8 mouse cellular contexts compared by ENCODE assay signal in genomic region chr11:5063561-5064281, GRCm38 (mm10). TPM values are rescaled to one million over a fixed set of nuclear protein-coding genes. Genes with fewer than 3 reads are reported as not detected.
DNase-seq lines count a peak whose midpoint lies in the region; ATAC-seq and TF ChIP-seq lines count a peak whose summit lies in the region.

No protein-coding gene starts in this region.

- H3K4me2 ChIP-seq in intestine, embryonic 16.5 days (ENCODE audit: low read depth, low read length) = peak overlapping the region; percentile 81
- peak overlapping the region; percentile 79 for H3K4me2 ChIP-seq in midbrain, embryonic 16.5 days (ENCODE audit: low read length)

- H3K4me1 ChIP-seq in ES-Bruce4 (ENCODE audit: control insufficient read depth, insufficient read depth, low read length) = peaks cover 4% of the 10 kb centered on the region
- peaks cover 63% of the 10 kb centered on the region for H3K4me1 ChIP-seq in forebrain, embryonic 10.5 days
- peaks cover 43% of the 10 kb centered on the region for H3K4me1 ChIP-seq in intestine, embryonic 16.5 days (ENCODE audit: control insufficient read depth, insufficient read depth, low read length)
- peaks cover 33% of the 10 kb centered on the region for H3K4me1 ChIP-seq in midbrain, embryonic 16.5 days (ENCODE audit: control insufficient read depth, insufficient read depth, low read length)

- no peak for TF ChIP-seq CTCF in ES-Bruce4 (IDR thresholded peaks at IDR 0.05; ENCODE audit: low read depth, low read length)

- peak; percentile 22 for DNase-seq in kidney, adult 11 months
- DNase-seq in kidney, postnatal 14 days = no peak
- DNase-seq in forebrain, embryonic 10.5 days (ENCODE audit: extremely low spot score, low spot score) = peak; percentile 33
- no peak for DNase-seq in spleen, adult 18-20 months
- DNase-seq in right cerebral cortex, postnatal 4 days = no peak

- H3K9ac ChIP-seq in ES-Bruce4 (ENCODE audit: low read depth, poor library complexity, severe bottlenecking) = peak overlapping the region; percentile 85
- peak overlapping the region; percentile 85 for H3K9ac ChIP-seq in intestine, embryonic 16.5 days (ENCODE audit: low read depth, low read length)
- peak overlapping the region; percentile 36; the same call in 1 of the 2 replicates for H3K9ac ChIP-seq in midbrain, embryonic 16.5 days (ENCODE audit: low read depth, low read length)

- H3K4me3 ChIP-seq in ES-Bruce4 (ENCODE audit: low read depth, low read length) = peak overlapping the region; percentile 78
- peak overlapping the region; percentile 75 for H3K4me3 ChIP-seq in forebrain, embryonic 10.5 days
- peak overlapping the region; percentile 67 for H3K4me3 ChIP-seq in intestine, embryonic 16.5 days (ENCODE audit: low read length)
- H3K4me3 ChIP-seq in midbrain, embryonic 16.5 days (ENCODE audit: low read depth, low read length) = peak overlapping the region; percentile 70

- no peak for ATAC-seq in intestine, embryonic 16.5 days
- peak; percentile 1; the same call in 1 of the 2 replicates for ATAC-seq in midbrain, embryonic 16.5 days

- TF ChIP-seq POLR2A in ES-Bruce4 (IDR thresholded peaks at IDR 0.05; ENCODE audit: insufficient read depth, low read length) = no peak

- H3K36me3 ChIP-seq in ES-Bruce4 (ENCODE audit: control insufficient read depth, insufficient read depth, low read length, poor library complexity, severe bottlenecking) = peaks cover 4% of the 10 kb centered on the region; the same call in 1 of the 2 replicates
- peaks cover 27% of the 10 kb centered on the region for H3K36me3 ChIP-seq in forebrain, embryonic 10.5 days (replicated peaks)
- no peaks in the 10 kb centered on the region for H3K36me3 ChIP-seq in intestine, embryonic 16.5 days (ENCODE audit: control insufficient read depth, insufficient read depth, low read length)
- H3K36me3 ChIP-seq in midbrain, embryonic 16.5 days (ENCODE audit: control insufficient read depth, insufficient read depth, low read length) = peaks cover 11% of the 10 kb centered on the region

- no peak overlapping the region for H3K27ac ChIP-seq in ES-Bruce4 (ENCODE audit: insufficient read depth, low read length)
- no peak overlapping the region for H3K27ac ChIP-seq in forebrain, embryonic 10.5 days
- no peak overlapping the region for H3K27ac ChIP-seq in intestine, embryonic 16.5 days (ENCODE audit: low read length)
- H3K27ac ChIP-seq in midbrain, embryonic 16.5 days (ENCODE audit: low read length) = no peak overlapping the region

- no peaks in the 10 kb centered on the region for H3K9me3 ChIP-seq in ES-Bruce4 (replicated peaks; ENCODE audit: control insufficient read depth, insufficient read depth, low read length, poor library complexity, severe bottlenecking)
- H3K9me3 ChIP-seq in forebrain, embryonic 10.5 days = no peaks in the 10 kb centered on the region
- H3K9me3 ChIP-seq in intestine, embryonic 16.5 days (ENCODE audit: control insufficient read depth, low read length) = no peaks in the 10 kb centered on the region
- H3K9me3 ChIP-seq in midbrain, embryonic 16.5 days (replicated peaks; ENCODE audit: control insufficient read depth, low read length, poor library complexity, severe bottlenecking) = no peaks in the 10 kb centered on the region

- H3K27me3 ChIP-seq in ES-Bruce4 (ENCODE audit: control insufficient read depth, insufficient read depth, low read length, poor library complexity, severe bottlenecking) = no peaks in the 10 kb centered on the region
- H3K27me3 ChIP-seq in forebrain, embryonic 10.5 days (ENCODE audit: poor library complexity, severe bottlenecking) = peaks cover 63% of the 10 kb centered on the region
- H3K27me3 ChIP-seq in intestine, embryonic 16.5 days (replicated peaks; ENCODE audit: control insufficient read depth, insufficient read depth, low read length) = peaks cover 27% of the 10 kb centered on the region
- H3K27me3 ChIP-seq in midbrain, embryonic 16.5 days (ENCODE audit: control insufficient read depth, insufficient read depth, low read depth, low read length) = peaks cover 45% of the 10 kb centered on the region

- no peak for TF ChIP-seq EP300 in ES-Bruce4 (IDR thresholded peaks at IDR 0.05; ENCODE audit: insufficient read depth, low read depth, low read length)

- WGBS in forebrain, embryonic 10.5 days = 53% methylated on average over 31 of the region's 31 CpGs
- 66% methylated on average over 30 of the region's 31 CpGs for WGBS in intestine, embryonic 16.5 days
- 54% methylated on average over 30 of the region's 31 CpGs for WGBS in midbrain, embryonic 16.5 days

RNA-seq across cellular contexts. Expression of gene Gas2l1, which starts 1.4 kb away (rescaled TPM):
- 28.4 and 31.8 TPM in 2 replicates for polyA plus RNA-seq in ES-Bruce4 (2011; ENCODE audit: insufficient read depth, insufficient read length, low read depth, missing spikeins)
- polyA plus RNA-seq in forebrain, embryonic 10.5 days (2016; fragmentation: Nextera tagmentation; extraction: Ambion mirVana) = 20.0 and 20.9 TPM in 2 replicates
- polyA plus RNA-seq in intestine, embryonic 16.5 days (2015; fragmentation: Nextera tagmentation; extraction: Ambion mirVana) = 17.5 and 21.0 TPM in 2 replicates
- 19.5 and 20.6 TPM in 2 replicates for polyA plus RNA-seq in midbrain, embryonic 16.5 days (2015; fragmentation: Nextera tagmentation; extraction: Ambion mirVana)

RNA-seq across cellular contexts. Expression of gene Rasl10a, which starts 5.8 kb away (rescaled TPM):
- 4.2 and 4.4 TPM in 2 replicates for polyA plus RNA-seq in ES-Bruce4 (2011; ENCODE audit: insufficient read depth, insufficient read length, low read depth, missing spikeins)
- polyA plus RNA-seq in forebrain, embryonic 10.5 days (2016; fragmentation: Nextera tagmentation; extraction: Ambion mirVana) = 0.60 and 0.77 TPM in 2 replicates
- 0.69 and 0.71 TPM in 2 replicates for polyA plus RNA-seq in intestine, embryonic 16.5 days (2015; fragmentation: Nextera tagmentation; extraction: Ambion mirVana)
- polyA plus RNA-seq in midbrain, embryonic 16.5 days (2015; fragmentation: Nextera tagmentation; extraction: Ambion mirVana) = 1.1 and 1.2 TPM in 2 replicates

RNA-seq across cellular contexts. Expression of gene Rhbdd3, which starts 35.0 kb away (rescaled TPM):
- 18.3 and 20.3 TPM in 2 replicates for polyA plus RNA-seq in ES-Bruce4 (2011; ENCODE audit: insufficient read depth, insufficient read length, low read depth, missing spikeins)
- polyA plus RNA-seq in forebrain, embryonic 10.5 days (2016; fragmentation: Nextera tagmentation; extraction: Ambion mirVana) = 29.7 and 31.6 TPM in 2 replicates
- polyA plus RNA-seq in intestine, embryonic 16.5 days (2015; fragmentation: Nextera tagmentation; extraction: Ambion mirVana) = 27.8 and 32.5 TPM in 2 replicates
- polyA plus RNA-seq in midbrain, embryonic 16.5 days (2015; fragmentation: Nextera tagmentation; extraction: Ambion mirVana) = 46.9 and 48.8 TPM in 2 replicates

RNA-seq across cellular contexts. Expression of gene Ewsr1, which starts 35.3 kb away (rescaled TPM):
- polyA plus RNA-seq in ES-Bruce4 (2011; ENCODE audit: insufficient read depth, insufficient read length, low read depth, missing spikeins) = 1,045 and 1,093 TPM in 2 replicates
- 896 and 966 TPM in 2 replicates for polyA plus RNA-seq in forebrain, embryonic 10.5 days (2016; fragmentation: Nextera tagmentation; extraction: Ambion mirVana)
- polyA plus RNA-seq in intestine, embryonic 16.5 days (2015; fragmentation: Nextera tagmentation; extraction: Ambion mirVana) = 499 and 529 TPM in 2 replicates
- 548 and 592 TPM in 2 replicates for polyA plus RNA-seq in midbrain, embryonic 16.5 days (2015; fragmentation: Nextera tagmentation; extraction: Ambion mirVana)

Comparison
In these comparisons a context has a peak if more than half of its experiments do, and no peak if none do; other contexts are left out.
1. DNase-seq: peak in kidney, adult 11 months (single experiment) and forebrain, embryonic 10.5 days (single experiment); none in kidney, postnatal 14 days (single experiment), spleen, adult 18-20 months (0 of 2) and right cerebral cortex, postnatal 4 days (single experiment).
2. Peak in every context shown above with its lines, with median percentiles within 50 percentile points of each other: H3K4me3 ChIP-seq and H3K9ac ChIP-seq.